8 mouse cellular contexts compared by ENCODE assay signal in genomic region chr5:121191584-121191906, GRCm38 (mm10). TPM values are rescaled to one million over a fixed set of nuclear protein-coding genes. Genes with fewer than 3 reads are reported as not detected.
DNase-seq lines count a peak whose midpoint lies in the region; ATAC-seq and TF ChIP-seq lines count a peak whose summit lies in the region.

No protein-coding gene starts in this region.

- no peaks in the 10 kb centered on the region for H3K9me3 ChIP-seq in embryonic facial prominence, embryonic 13.5 days
- H3K9me3 ChIP-seq in intestine, postnatal 0 days (ENCODE audit: control insufficient read depth), result no peaks in the 10 kb centered on the region
- H3K9me3 ChIP-seq in neural tube, embryonic 13.5 days, result no peaks in the 10 kb centered on the region

- DNase-seq in layer of hippocampus, adult 2 months (ENCODE audit: low spot score in 2 of 2), result no peak
- no peak for DNase-seq in layer of hippocampus, postnatal 25 days (ENCODE audit: extremely low spot score in 1 of 2, low spot score in 1 of 2)
- DNase-seq in adrenal gland, adult 2 months, result no peak
- DNase-seq in retina, embryonic 14.5 days (ENCODE audit: low spot score), result no peak
- no peak for DNase-seq in spleen, postnatal 4 days (ENCODE audit: low spot score in 2 of 2)

- H3K36me3 ChIP-seq in embryonic facial prominence, embryonic 13.5 days, result no peaks in the 10 kb centered on the region
- no peaks in the 10 kb centered on the region for H3K36me3 ChIP-seq in intestine, postnatal 0 days (ENCODE audit: control insufficient read depth, insufficient read depth)
- H3K36me3 ChIP-seq in neural tube, embryonic 13.5 days, result no peaks in the 10 kb centered on the region

- H3K9ac ChIP-seq in embryonic facial prominence, embryonic 13.5 days, result peak overlapping the region; percentile 97
- H3K9ac ChIP-seq in intestine, postnatal 0 days (ENCODE audit: low read depth, low read length), result peak overlapping the region; percentile 98
- peak overlapping the region; percentile 86 for H3K9ac ChIP-seq in neural tube, embryonic 13.5 days

- no peak for TF ChIP-seq CTCF in layer of hippocampus, adult 2 months (conservative IDR thresholded peaks at IDR 0.05)
- no peak for TF ChIP-seq CTCF in intestine, postnatal 0 days (IDR thresholded peaks at IDR 0.05; ENCODE audit: low read depth)

- H3K27ac ChIP-seq in layer of hippocampus, adult 2 months, result peak overlapping the region; percentile 95
- H3K27ac ChIP-seq in embryonic facial prominence, embryonic 13.5 days, result peak overlapping the region; percentile 82
- peak overlapping the region; percentile 93 for H3K27ac ChIP-seq in intestine, postnatal 0 days (ENCODE audit: low read depth, low read length)
- H3K27ac ChIP-seq in neural tube, embryonic 13.5 days (replicated peaks), result peak overlapping the region; percentile 83

- ATAC-seq in embryonic facial prominence, embryonic 13.5 days (ENCODE audit: insufficient number of reproducible peaks, insufficient read depth, low FRiP score, low TSS enrichment, low read depth), result peak; percentile 29
- ATAC-seq in intestine, postnatal 0 days, result no peak; the same call in 1 of the 2 replicates
- ATAC-seq in neural tube, embryonic 13.5 days (ENCODE audit: low read depth), result peak; percentile 44; the same call in 1 of the 2 replicates

- H3K4me1 ChIP-seq in embryonic facial prominence, embryonic 13.5 days, result peaks cover 26% of the 10 kb centered on the region
- H3K4me1 ChIP-seq in intestine, postnatal 0 days (replicated peaks; ENCODE audit: control insufficient read depth, insufficient read depth, low read length), result 0 out of 2 replicates have a peak, but pooled peaks cover 4% of the 10 kb centered on the region
- H3K4me1 ChIP-seq in neural tube, embryonic 13.5 days (replicated peaks), result peaks cover 46% of the 10 kb centered on the region

- no peaks in the 10 kb centered on the region for H3K27me3 ChIP-seq in embryonic facial prominence, embryonic 13.5 days
- no peaks in the 10 kb centered on the region for H3K27me3 ChIP-seq in intestine, postnatal 0 days (replicated peaks; ENCODE audit: control insufficient read depth, insufficient read depth, low read length)
- peaks cover 4% of the 10 kb centered on the region; the same call in 1 of the 2 replicates for H3K27me3 ChIP-seq in neural tube, embryonic 13.5 days

- H3K4me2 ChIP-seq in embryonic facial prominence, embryonic 13.5 days, result peak overlapping the region; percentile 86
- peak overlapping the region; percentile 82 for H3K4me2 ChIP-seq in intestine, postnatal 0 days (replicated peaks; ENCODE audit: low read depth)
- H3K4me2 ChIP-seq in neural tube, embryonic 13.5 days, result peak overlapping the region; percentile 78

- peak overlapping the region; percentile 78 for H3K4me3 ChIP-seq in layer of hippocampus, adult 2 months
- H3K4me3 ChIP-seq in embryonic facial prominence, embryonic 13.5 days, result peak overlapping the region; percentile 93
- H3K4me3 ChIP-seq in intestine, postnatal 0 days (ENCODE audit: low read depth, low read length), result peak overlapping the region; percentile 95
- H3K4me3 ChIP-seq in neural tube, embryonic 13.5 days, result peak overlapping the region; percentile 88

- 7% methylated on average over 17 of the region's 17 CpGs for WGBS in embryonic facial prominence, embryonic 13.5 days
- 9% methylated on average over 17 of the region's 17 CpGs for WGBS in intestine, postnatal 0 days
- WGBS in neural tube, embryonic 13.5 days, result 9% methylated on average over 17 of the region's 17 CpGs

RNA-seq across cellular contexts. Expression of gene Ptpn11, which starts 0.3 kb away (rescaled TPM):
- 10 to 100 TPM; 94.9 to 97.9 TPM for total RNA-seq in layer of hippocampus, adult 2 months (2021)
- 10 to 100 TPM; 88.7 to 98.6 TPM for total RNA-seq in layer of hippocampus, postnatal 25 days (2021)
- polyA plus RNA-seq in embryonic facial prominence, embryonic 13.5 days (2015; fragmentation: Nextera tagmentation; extraction: Ambion mirVana), result 23.1 and 26.3 TPM in 2 replicates
- polyA plus RNA-seq in intestine, postnatal 0 days (2015; fragmentation: Nextera tagmentation; extraction: Ambion mirVana), result 14.0 and 15.6 TPM in 2 replicates
- 17.2 and 19.4 TPM in 2 replicates for polyA plus RNA-seq in neural tube, embryonic 13.5 days (2015; fragmentation: Nextera tagmentation; extraction: Ambion mirVana)
- total RNA-seq in adrenal gland, adult 2 months (2021), result 100 to 1,000 TPM in 1 of 2 experiments, 10 to 100 TPM in 1; 97.6 to 121 TPM
- 24.4 and 26.2 TPM in 2 replicates for polyA plus RNA-seq in adrenal gland, adult 2 months (2012; rRNA removed)

RNA-seq across cellular contexts. Expression of gene Rpl6, which starts 12.7 kb away (rescaled TPM):
- 100 to 1,000 TPM; 472 to 483 TPM for total RNA-seq in layer of hippocampus, adult 2 months (2021)
- 100 to 1,000 TPM; 433 to 489 TPM for total RNA-seq in layer of hippocampus, postnatal 25 days (2021)
- polyA plus RNA-seq in embryonic facial prominence, embryonic 13.5 days (2015; fragmentation: Nextera tagmentation; extraction: Ambion mirVana), result 726 and 753 TPM in 2 replicates
- polyA plus RNA-seq in intestine, postnatal 0 days (2015; fragmentation: Nextera tagmentation; extraction: Ambion mirVana), result 359 and 402 TPM in 2 replicates
- 425 and 431 TPM in 2 replicates for polyA plus RNA-seq in neural tube, embryonic 13.5 days (2015; fragmentation: Nextera tagmentation; extraction: Ambion mirVana)
- total RNA-seq in adrenal gland, adult 2 months (2021), result 1,000 to 10,000 TPM; 1,030 to 1,071 TPM
- polyA plus RNA-seq in adrenal gland, adult 2 months (2012; rRNA removed), result 157 and 194 TPM in 2 replicates

RNA-seq across cellular contexts. Expression of gene Hectd4, which starts 28.5 kb away (rescaled TPM):
- total RNA-seq in layer of hippocampus, adult 2 months (2021), result 100 to 1,000 TPM; 170 to 175 TPM
- 100 to 1,000 TPM; 159 to 190 TPM for total RNA-seq in layer of hippocampus, postnatal 25 days (2021)
- polyA plus RNA-seq in embryonic facial prominence, embryonic 13.5 days (2015; fragmentation: Nextera tagmentation; extraction: Ambion mirVana), result 4.7 and 7.1 TPM in 2 replicates
- polyA plus RNA-seq in intestine, postnatal 0 days (2015; fragmentation: Nextera tagmentation; extraction: Ambion mirVana), result 2.1 and 2.2 TPM in 2 replicates
- 14.7 and 17.3 TPM in 2 replicates for polyA plus RNA-seq in neural tube, embryonic 13.5 days (2015; fragmentation: Nextera tagmentation; extraction: Ambion mirVana)
- total RNA-seq in adrenal gland, adult 2 months (2021), result 10 to 100 TPM; 14.5 to 22.7 TPM
- polyA plus RNA-seq in adrenal gland, adult 2 months (2012; rRNA removed), result 14.3 and 16.1 TPM in 2 replicates
